Comparison of ENCODE assay signal across 22 mouse cellular contexts in the genomic region with DNA sequence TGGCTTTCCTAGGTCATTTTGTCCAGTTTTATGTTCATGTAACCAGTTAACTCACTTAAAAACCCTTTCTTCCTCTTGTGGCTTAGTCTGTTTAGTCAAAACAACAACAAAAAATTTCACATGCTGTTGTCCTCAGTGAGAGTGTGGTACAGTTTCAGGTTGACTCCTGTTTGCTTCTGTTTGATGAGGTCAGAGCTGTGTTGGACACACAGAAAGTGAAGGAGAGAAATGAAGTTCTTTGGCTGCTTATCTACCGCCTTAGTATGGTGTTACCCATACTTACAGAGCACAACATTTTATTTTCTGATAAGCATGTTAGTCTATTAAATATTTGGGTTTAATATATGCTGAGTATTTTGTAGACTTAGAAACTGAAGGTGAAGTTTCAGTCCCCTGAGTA. TPM values are rescaled to one million over a fixed set of nuclear protein-coding genes. Genes with fewer than 3 reads are reported as not detected.
DNase-seq lines count a peak whose midpoint lies in the region; ATAC-seq and TF ChIP-seq lines count a peak whose summit lies in the region.
"Had no signal": no experiment of that assay in that cellular context is flagged by ENCODE, and none has a peak within 500 bp of the region (broad histone marks: within the 10 kb centered on the region; RNA-seq: fewer than 3 reads in every experiment).

No protein-coding gene starts in this region.

- no peak for TF ChIP-seq POLR2A in spleen, adult 2 months (IDR thresholded peaks at IDR 0.05; ENCODE audit: low read depth, low read length)

- peaks cover 37% of the 10 kb centered on the region for H3K4me1 ChIP-seq in spleen, adult 2 months (ENCODE audit: control insufficient read depth, insufficient read depth, insufficient read length)
- H3K4me1 ChIP-seq in liver, embryonic 14.5 days (replicated peaks; ENCODE audit: control insufficient read depth in 2 of 2, insufficient read depth in 2 of 2, low read length in 1 of 2): peaks cover 21 to 28% of the 10 kb centered on the region in 2 experiments
- H3K4me1 ChIP-seq in lung, postnatal 0 days (ENCODE audit: insufficient read depth, low read depth, low read length): peaks cover 29% of the 10 kb centered on the region

- H3K4me2 ChIP-seq in liver, embryonic 14.5 days (ENCODE audit: low read depth): peak overlapping the region; percentile 6; the same call in 1 of the 2 replicates
- no peak overlapping the region for H3K4me2 ChIP-seq in lung, postnatal 0 days (replicated peaks; ENCODE audit: low read depth, low read length)
- H3K4me2 ChIP-seq: embryonic facial prominence, embryonic 15.5 days; forebrain, embryonic 12.5 days; heart, embryonic 12.5 days; hindbrain, embryonic 15.5 days had no signal

- intact Hi-C loops in heart, postnatal 36 days (cut with DNase I): no loop called here

- peak; percentile 40; the same call in 1 of the 2 replicates for ATAC-seq in erythroid progenitor cell, adult 5-6 weeks (replicated peaks; ENCODE audit: low FRiP score, poor library complexity, severe bottlenecking)
- ATAC-seq in liver, embryonic 14.5 days (ENCODE audit: insufficient read depth): peak; percentile 59; the same call in 1 of the 2 replicates
- ATAC-seq in megakaryocyte-erythroid progenitor cell, adult 5-6 weeks (replicated peaks; ENCODE audit: low FRiP score, low TSS enrichment, poor library complexity, severe bottlenecking): peak; percentile 78
- no peak for ATAC-seq in lung, postnatal 0 days
- ATAC-seq: forebrain, embryonic 16.5 days; inflammation-experienced regulatory T-cells, adult 6 months; Patski had no signal

- DNase-seq in spleen, adult 2 months (ENCODE audit: low read depth in 1 of 2, low spot score in 2 of 2): no peak
- no peak for DNase-seq in spleen, postnatal 14 days (ENCODE audit: low spot score in 2 of 2)
- no peak for DNase-seq in liver, embryonic 14.5 days (ENCODE audit: low read depth in 3 of 3, low spot score in 3 of 3)
- DNase-seq in Muller cell, postnatal 12 days (ENCODE audit: inconsistent ontology term): no peak
- no peak for DNase-seq in heart, postnatal 36 days
- no peak for DNase-seq in lung, postnatal 0 days (ENCODE audit: low spot score)
- DNase-seq: adrenal gland, adult 2 months; adrenal gland, postnatal 25 days; cerebellum, adult 18-20 months; cerebellum, postnatal 10 days; embryo, embryonic 11 days; gastrocnemius, postnatal 25 days had no signal

- no peak overlapping the region for H3K4me3 ChIP-seq in spleen, adult 2 months (ENCODE audit: extremely low read depth, insufficient read depth, insufficient read length)
- H3K4me3 ChIP-seq in liver, embryonic 14.5 days (ENCODE audit: insufficient read depth in 1 of 2, low read depth in 2 of 2, low read length in 2 of 2): no peak overlapping the region
- no peak overlapping the region for H3K4me3 ChIP-seq in lung, postnatal 0 days (ENCODE audit: low read depth, low read length)
- H3K4me3 ChIP-seq: embryonic facial prominence, embryonic 15.5 days; forebrain, embryonic 12.5 days; heart, embryonic 12.5 days; hindbrain, embryonic 15.5 days had no signal

- no peaks in the 10 kb centered on the region for H3K27me3 ChIP-seq in spleen, adult 2 months (ENCODE audit: control insufficient read depth, insufficient read depth, low read length)
- H3K27me3 ChIP-seq in liver, embryonic 14.5 days (ENCODE audit: control insufficient read depth, insufficient read depth, low read length): no peaks in the 10 kb centered on the region
- no peaks in the 10 kb centered on the region for H3K27me3 ChIP-seq in lung, postnatal 0 days (replicated peaks; ENCODE audit: insufficient read depth, low read length)
- H3K27me3 ChIP-seq: embryonic facial prominence, embryonic 15.5 days; forebrain, embryonic 12.5 days; heart, embryonic 12.5 days; hindbrain, embryonic 15.5 days; Patski had no signal

- no peak for TF ChIP-seq CTCF in spleen, adult 2 months (IDR thresholded peaks at IDR 0.05; ENCODE audit: extremely low read depth, insufficient read depth, insufficient read length, insufficient replicate concordance)
- no peak for TF ChIP-seq CTCF in liver, embryonic 14.5 days (IDR thresholded peaks at IDR 0.05; ENCODE audit: low read depth)
- no peak for TF ChIP-seq CTCF in lung, postnatal 0 days (IDR thresholded peaks at IDR 0.05)

- H3K27ac ChIP-seq in spleen, adult 2 months (ENCODE audit: insufficient read depth, low read length): 0 out of 2 replicates have a peak overlapping the region, but pooled peaks have one; percentile 13
- peak overlapping the region; percentile 7; the same call in 1 of the 2 replicates for H3K27ac ChIP-seq in liver, embryonic 14.5 days
- H3K27ac ChIP-seq in lung, postnatal 0 days (ENCODE audit: low read length): no peak overlapping the region
- H3K27ac ChIP-seq: embryonic facial prominence, embryonic 15.5 days; forebrain, embryonic 12.5 days; hindbrain, embryonic 15.5 days had no signal

- 54% methylated on average over 1 of the region's 1 CpGs for WGBS in spleen, adult 2 months
- WGBS in liver, embryonic 14.5 days (ENCODE audit: insufficient replicate concordance): 30% methylated on average over 1 of the region's 1 CpGs
- 46% methylated on average over 1 of the region's 1 CpGs for WGBS in lung, postnatal 0 days

- H3K36me3 ChIP-seq in spleen, adult 2 months (ENCODE audit: control insufficient read depth, insufficient read depth, low read length): no peaks in the 10 kb centered on the region
- no peaks in the 10 kb centered on the region; the same call in none of the 2 replicates for H3K36me3 ChIP-seq in liver, embryonic 14.5 days (replicated peaks; ENCODE audit: control insufficient read depth, insufficient read depth, low read depth)
- no peaks in the 10 kb centered on the region for H3K36me3 ChIP-seq in lung, postnatal 0 days (ENCODE audit: insufficient read depth, low read length)
- H3K36me3 ChIP-seq: hindbrain, embryonic 15.5 days had no signal

- peak overlapping the region; percentile 48 for H3K9ac ChIP-seq in liver, embryonic 14.5 days (replicated peaks)
- no peak overlapping the region for H3K9ac ChIP-seq in lung, postnatal 0 days (replicated peaks; ENCODE audit: low read depth)
- H3K9ac ChIP-seq: embryonic facial prominence, embryonic 15.5 days; forebrain, embryonic 12.5 days; hindbrain, embryonic 15.5 days had no signal

- no peak for TF ChIP-seq EP300 in liver, embryonic 14.5 days (IDR thresholded peaks at IDR 0.05; ENCODE audit: low read depth)
- no peak for TF ChIP-seq EP300 in lung, postnatal 0 days (IDR thresholded peaks at IDR 0.05)

- no peaks in the 10 kb centered on the region for H3K9me3 ChIP-seq in liver, embryonic 14.5 days (ENCODE audit: control insufficient read depth, low read length)
- no peaks in the 10 kb centered on the region for H3K9me3 ChIP-seq in lung, postnatal 0 days (ENCODE audit: low read length)
- H3K9me3 ChIP-seq: embryonic facial prominence, embryonic 15.5 days; forebrain, embryonic 12.5 days; G1E; heart, embryonic 12.5 days; hindbrain, embryonic 15.5 days had no signal

RNA-seq across cellular contexts. Expression of a gene that starts 14.7 kb away (rescaled TPM):
- 44.7 and 62.5 TPM in 2 replicates for polyA plus RNA-seq in spleen, adult 2 months (2012; rRNA removed)
- total RNA-seq in erythroid progenitor cell, adult 5-6 weeks (2015; ENCODE audit: low replicate concordance): 221 and 237 TPM in 2 replicates
- total RNA-seq in erythroid progenitor cell, adult 5-6 weeks (2017; ENCODE audit: low replicate concordance): 220 and 279 TPM in 2 replicates
- 61.0 and 69.5 TPM in 2 replicates for polyA plus RNA-seq in liver, embryonic 14.5 days (2012; rRNA removed)
- polyA plus RNA-seq in liver, embryonic 14.5 days (2014; fragmentation: Nextera tagmentation; extraction: Ambion mirVana): 105 and 124 TPM in 2 replicates
- 290 and 302 TPM in 2 replicates for total RNA-seq in megakaryocyte-erythroid progenitor cell, adult 5-6 weeks (2014; fragmentation: Nextera tagmentation)
- 475 and 509 TPM in 2 replicates for total RNA-seq in megakaryocyte-erythroid progenitor cell, adult 5-6 weeks (2017)
- 100 to 1,000 TPM; 454 to 475 TPM for total RNA-seq in heart, postnatal 36 days (2021)
- polyA plus RNA-seq in lung, postnatal 0 days (2015; fragmentation: Nextera tagmentation; extraction: Ambion mirVana): 383 and 452 TPM in 2 replicates
